Mouse (Mus musculus): ENCODE measurements around the gene Smg7. TPM values are rescaled to one million over a fixed set of nuclear protein-coding genes. Genes with fewer than 3 reads are reported as not detected.

The Smg7 gene
- polyA plus RNA-seq, 1 experiment from 2014 or later = 16.7 TPM

GRCm38 (mm10) chr1:152819558-152819957 lies 82.9 kb downstream of the Smg7 start:
- peaks cover 15% of the 10 kb centered on the region; the same call in 1 of the 2 replicates for H3K4me1 ChIP-seq
- H3K27ac ChIP-seq = no peak overlapping the region
- no peaks in the 10 kb centered on the region for H3K9me3 ChIP-seq (replicated peaks)
- ATAC-seq = no peak
- H3K4me2 ChIP-seq = no peak overlapping the region
- no peaks in the 10 kb centered on the region; the same call in 1 of the 2 replicates for H3K36me3 ChIP-seq
- H3K27me3 ChIP-seq (replicated peaks) = no peaks in the 10 kb centered on the region
- H3K9ac ChIP-seq = no peak overlapping the region
- WGBS (ENCODE audit: insufficient replicate concordance) = 69% methylated on average over 6 of the region's 6 CpGs
- H3K4me3 ChIP-seq = no peak overlapping the region

DNA sequence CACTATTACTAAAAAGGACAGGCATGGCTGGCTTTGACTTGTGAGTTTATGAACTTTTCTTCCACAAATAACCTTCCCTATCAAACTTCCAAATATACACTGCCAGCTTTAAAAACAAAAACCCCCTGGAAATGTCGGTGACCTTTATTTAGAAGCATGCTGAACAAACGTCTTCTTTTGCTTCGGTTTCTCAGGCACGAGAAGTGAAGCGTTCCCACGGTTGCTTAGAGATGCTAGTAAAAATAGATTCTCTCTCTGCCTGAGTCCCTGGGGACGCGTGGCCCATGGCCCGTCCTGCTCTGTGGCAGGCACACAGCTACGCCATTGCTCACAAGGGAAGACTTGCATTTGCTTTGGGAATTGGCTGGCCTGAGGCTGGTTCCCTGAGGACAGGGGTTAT lies 84.7 kb downstream of the Smg7 start:
- no peak overlapping the region for H3K4me2 ChIP-seq
- peaks cover 15% of the 10 kb centered on the region; the same call in 1 of the 2 replicates for H3K4me1 ChIP-seq
- no peaks in the 10 kb centered on the region for H3K27me3 ChIP-seq (replicated peaks)
- no peaks in the 10 kb centered on the region for H3K9me3 ChIP-seq (replicated peaks)
- H3K4me3 ChIP-seq = no peak overlapping the region
- no peak overlapping the region for H3K9ac ChIP-seq
- no peak overlapping the region for H3K27ac ChIP-seq
- no peaks in the 10 kb centered on the region; the same call in 1 of the 2 replicates for H3K36me3 ChIP-seq
- 78% methylated on average over 10 of the region's 10 CpGs for WGBS (ENCODE audit: insufficient replicate concordance)
- no peak for ATAC-seq

GRCm38 (mm10) chr1:152817027-152817769 lies 85.2 kb downstream of the Smg7 start:
- WGBS (ENCODE audit: insufficient replicate concordance) = 72% methylated on average over 12 of the region's 12 CpGs
- Histone ChIP-seq H3K9ac (no peak overlapping the region), H3K4me3 (no peak overlapping the region), H3K4me2 (no peak overlapping the region), H3K9me3 (replicated peaks) (no peaks in the 10 kb centered on the region), H3K27ac (no peak overlapping the region), H3K4me1 (peaks cover 15% of the 10 kb centered on the region; the same call in 1 of the 2 replicates), H3K36me3 (no peaks in the 10 kb centered on the region; the same call in 1 of the 2 replicates), H3K27me3 (replicated peaks) (no peaks in the 10 kb centered on the region)
- ATAC-seq = no peak

- no peak overlapping the region for H3K4me3 ChIP-seq
- H3K27ac ChIP-seq = no peak overlapping the region
- WGBS (ENCODE audit: insufficient replicate concordance) = 64% methylated on average over 7 of the region's 7 CpGs
- H3K27me3 ChIP-seq (replicated peaks) = no peaks in the 10 kb centered on the region
- no peaks in the 10 kb centered on the region for H3K9me3 ChIP-seq (replicated peaks)
- peaks cover 15% of the 10 kb centered on the region; the same call in 1 of the 2 replicates for H3K4me1 ChIP-seq
- ATAC-seq = peak; percentile 72
- no peak overlapping the region for H3K4me2 ChIP-seq
- H3K9ac ChIP-seq = no peak overlapping the region
- H3K36me3 ChIP-seq = no peaks in the 10 kb centered on the region
Observed at GRCm38 (mm10) chr1:152815265-152815701, 87.2 kb downstream of the Smg7 start.

DNA sequence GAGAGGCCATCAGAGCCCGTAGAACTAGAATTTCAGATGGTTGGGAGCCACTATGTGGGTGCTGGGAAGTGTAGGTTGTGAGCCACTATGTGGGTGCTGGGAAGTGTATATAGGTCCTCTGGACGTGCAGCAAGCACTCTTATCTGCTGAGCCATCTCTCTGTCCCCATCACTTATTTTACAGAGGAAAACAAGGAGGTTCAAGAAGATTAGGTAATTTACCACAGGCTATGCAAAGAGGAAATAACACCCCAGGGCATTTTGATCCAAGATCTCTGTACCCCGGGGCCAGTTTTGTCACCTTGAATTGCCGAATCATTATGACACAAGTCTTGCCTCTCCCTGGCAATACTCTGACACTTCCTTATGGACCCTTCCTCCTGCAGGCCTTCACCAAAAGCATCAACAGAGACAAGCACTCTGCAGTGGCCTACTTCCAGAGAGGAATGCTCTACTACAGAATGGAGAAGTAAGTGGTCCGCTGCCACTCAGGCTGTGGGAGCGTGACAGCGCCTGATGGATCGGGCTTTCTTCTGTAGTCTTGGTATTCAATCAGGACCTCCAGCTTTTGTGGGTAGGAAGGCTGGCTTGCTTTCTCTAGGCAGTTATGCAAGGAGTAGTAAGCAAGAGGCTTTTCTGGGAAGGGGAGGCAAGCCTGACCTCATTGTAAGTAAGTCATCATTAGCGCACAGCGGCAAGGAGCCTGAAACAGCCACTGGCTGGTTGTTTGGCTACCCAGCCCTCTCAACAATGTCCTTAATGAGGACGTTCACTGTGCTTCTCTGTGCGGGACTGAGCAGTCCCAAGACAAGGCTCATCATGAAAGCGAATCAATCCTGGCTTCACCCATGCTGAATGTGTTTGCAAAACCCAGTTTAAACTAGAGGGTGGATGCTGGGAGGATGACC lies 91.7 kb downstream of the Smg7 start:
- no peak overlapping the region for H3K27ac ChIP-seq
- H3K4me3 ChIP-seq = no peak overlapping the region
- no peak for ATAC-seq
- 65% methylated on average over 13 of the region's 13 CpGs for WGBS (ENCODE audit: insufficient replicate concordance)
- peaks cover 18% of the 10 kb centered on the region for H3K4me1 ChIP-seq
- no peaks in the 10 kb centered on the region for H3K36me3 ChIP-seq
- no peak overlapping the region for H3K9ac ChIP-seq
- H3K9me3 ChIP-seq (replicated peaks) = no peaks in the 10 kb centered on the region
- H3K4me2 ChIP-seq = no peak overlapping the region
- H3K27me3 ChIP-seq (replicated peaks) = 0 out of 2 replicates have a peak, but pooled peaks cover 3% of the 10 kb centered on the region

GRCm38 (mm10) chr1:152809541-152810252 lies 92.7 kb downstream of the Smg7 start:
- 0 out of 2 replicates have a peak overlapping the region, but pooled peaks have one; percentile 34 for H3K27ac ChIP-seq
- peak; percentile 35; the same call in 1 of the 2 replicates for ATAC-seq
- H3K9me3 ChIP-seq (replicated peaks) = no peaks in the 10 kb centered on the region
- H3K4me2 ChIP-seq = peak overlapping the region; percentile 8; the same call in 1 of the 2 replicates
- no peaks in the 10 kb centered on the region for H3K36me3 ChIP-seq
- H3K27me3 ChIP-seq (replicated peaks) = 0 out of 2 replicates have a peak, but pooled peaks cover 4% of the 10 kb centered on the region
- peaks cover 9% of the 10 kb centered on the region for H3K4me1 ChIP-seq
- no peak overlapping the region for H3K4me3 ChIP-seq
- no peak overlapping the region for H3K9ac ChIP-seq
- WGBS (ENCODE audit: insufficient replicate concordance) = 44% methylated on average over 8 of the region's 8 CpGs

GRCm38 (mm10) chr1:152808392-152808680 lies 94.1 kb downstream of the Smg7 start:
- 56% methylated on average over 2 of the region's 2 CpGs for WGBS (ENCODE audit: insufficient replicate concordance)
- Histone ChIP-seq H3K9ac (no peak overlapping the region), H3K4me2 (peak overlapping the region; percentile 47), H3K4me3 (peak overlapping the region; percentile 35), H3K27ac (peak overlapping the region; percentile 58), H3K27me3 (replicated peaks) (0 out of 2 replicates have a peak, but pooled peaks cover 4% of the 10 kb centered on the region), H3K4me1 (peaks cover 9% of the 10 kb centered on the region), H3K36me3 (no peaks in the 10 kb centered on the region), H3K9me3 (replicated peaks) (no peaks in the 10 kb centered on the region)
- no peak for ATAC-seq

DNA sequence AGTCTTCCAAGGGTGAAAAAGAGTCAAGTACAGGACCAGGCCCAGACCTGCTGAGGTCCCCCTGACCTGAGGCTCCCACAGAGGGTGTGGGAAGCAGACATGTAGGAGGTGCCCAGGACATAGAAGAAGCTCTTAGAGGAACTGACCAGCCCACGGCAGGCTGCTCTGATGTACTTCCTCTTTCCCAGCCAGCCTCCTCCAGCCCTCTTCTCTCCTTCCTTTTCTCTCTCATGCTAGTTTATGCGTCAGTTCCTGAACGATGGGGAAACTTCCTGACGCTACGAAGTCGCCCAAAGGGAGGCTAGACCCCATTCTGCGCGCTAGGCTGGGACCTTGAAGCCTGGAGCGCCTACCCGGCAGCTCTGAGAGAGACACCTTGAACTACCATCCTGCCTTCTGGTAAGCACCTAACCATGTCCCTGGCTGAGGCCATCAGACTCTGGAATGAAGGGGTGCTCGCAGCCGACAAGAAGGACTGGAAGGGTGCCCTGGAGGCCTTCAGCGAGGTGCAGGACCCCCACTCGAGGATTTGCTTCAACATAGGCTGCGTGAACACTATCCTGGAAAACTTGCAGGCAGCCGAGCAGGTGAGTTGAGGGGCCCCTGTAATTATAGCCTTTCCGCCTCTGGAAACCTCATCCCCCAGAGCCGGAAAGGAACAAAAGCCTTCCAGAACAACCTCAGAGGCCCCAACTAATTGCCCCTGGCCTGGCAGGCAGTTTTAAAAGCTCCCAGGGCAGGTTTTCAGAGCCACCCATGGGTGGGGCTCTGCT lies 94.6 kb downstream of the Smg7 start:
- Histone ChIP-seq H3K9me3 (replicated peaks) (no peaks in the 10 kb centered on the region), H3K9ac (no peak overlapping the region), H3K4me1 (peaks cover 9% of the 10 kb centered on the region), H3K36me3 (no peaks in the 10 kb centered on the region), H3K27me3 (replicated peaks) (0 out of 2 replicates have a peak, but pooled peaks cover 4% of the 10 kb centered on the region), H3K4me2 (peak overlapping the region; percentile 47), H3K4me3 (peak overlapping the region; percentile 35), H3K27ac (peak overlapping the region; percentile 58)
- 27% methylated on average over 18 of the region's 18 CpGs for WGBS (ENCODE audit: insufficient replicate concordance)
- ATAC-seq = peak; percentile 50

DNA sequence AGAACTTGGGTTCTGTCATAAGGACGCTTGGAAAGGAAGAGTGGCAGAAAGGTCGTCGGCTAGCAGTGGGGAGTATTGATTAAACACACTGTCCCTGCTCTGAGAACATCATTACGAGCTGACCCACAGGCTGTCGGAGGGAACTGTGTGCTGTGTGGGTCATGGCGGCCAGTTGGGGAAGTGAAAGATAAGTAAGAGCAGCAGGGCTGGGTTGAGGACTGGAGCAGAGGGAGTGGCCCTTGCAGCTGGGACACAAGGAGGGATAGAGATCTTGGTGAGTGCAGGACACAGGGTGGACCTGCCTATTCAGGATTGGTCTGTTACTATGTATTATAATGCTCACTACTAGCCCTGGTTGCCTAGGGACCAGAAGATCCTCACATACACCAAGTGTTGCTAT lies 97.5 kb downstream of the Smg7 start:
- Histone ChIP-seq H3K27ac (no peak overlapping the region), H3K4me2 (no peak overlapping the region), H3K9ac (no peak overlapping the region), H3K27me3 (replicated peaks) (0 out of 2 replicates have a peak, but pooled peaks cover 4% of the 10 kb centered on the region), H3K4me3 (no peak overlapping the region), H3K4me1 (peaks cover 9% of the 10 kb centered on the region), H3K36me3 (no peaks in the 10 kb centered on the region), H3K9me3 (replicated peaks) (no peaks in the 10 kb centered on the region)
- no peak for ATAC-seq
- 43% methylated on average over 6 of the region's 6 CpGs for WGBS (ENCODE audit: insufficient replicate concordance)

GRCm38 (mm10) chr1:152800633-152801176 lies 101.7 kb downstream of the Smg7 start:
- Histone ChIP-seq H3K27me3 (replicated peaks) (no peaks in the 10 kb centered on the region), H3K27ac (no peak overlapping the region), H3K9ac (no peak overlapping the region), H3K9me3 (replicated peaks) (no peaks in the 10 kb centered on the region), H3K4me2 (no peak overlapping the region), H3K36me3 (no peaks in the 10 kb centered on the region), H3K4me1 (peaks cover 17% of the 10 kb centered on the region), H3K4me3 (no peak overlapping the region)
- ATAC-seq = no peak
- WGBS (ENCODE audit: insufficient replicate concordance) = 64% methylated on average over 13 of the region's 13 CpGs

DNA sequence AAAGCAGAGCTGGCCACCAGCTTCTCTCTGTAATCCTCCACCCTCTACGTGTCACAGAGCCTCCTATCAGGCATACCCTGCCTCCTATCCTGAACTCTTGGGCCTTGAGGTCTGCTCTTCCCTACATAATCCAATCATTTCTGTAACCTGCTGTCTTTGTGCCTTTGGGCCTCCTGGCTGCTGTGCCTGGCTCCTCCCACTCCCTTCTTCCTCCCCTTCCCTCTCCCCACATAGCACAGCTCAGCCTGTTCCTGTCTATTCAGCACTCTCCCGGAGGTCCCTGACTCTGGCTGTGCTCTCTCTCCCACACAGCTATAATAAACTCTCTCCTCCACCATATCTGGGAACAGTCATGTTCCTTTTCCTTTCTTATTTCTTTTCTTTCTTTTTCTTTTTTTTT lies 102.5 kb downstream of the Smg7 start, which contains the start of gene Ncf2:
Gene Ncf2, plus strand, starts transcription at position 298 of the 400 bp plus-strand sequence.
- no peaks in the 10 kb centered on the region for H3K9me3 ChIP-seq (replicated peaks)
- no peak within 1 kb of the TSS for H3K9ac ChIP-seq
- no peaks in the 10 kb centered on the region for H3K36me3 ChIP-seq
- 21% methylated on average over 2 of the region's 2 CpGs for WGBS (ENCODE audit: insufficient replicate concordance)
- H3K27ac ChIP-seq = no peak within 1 kb of the TSS
- no peaks in the 10 kb centered on the region for H3K27me3 ChIP-seq (replicated peaks)
- H3K4me3 ChIP-seq = no peak within 1 kb of the TSS
- ATAC-seq = peak; percentile 55; the same call in 1 of the 2 replicates
- peaks cover 24% of the 10 kb centered on the region for H3K4me1 ChIP-seq
- no peak within 1 kb of the TSS for H3K4me2 ChIP-seq

All from liver, embryonic 12.5 days (tissue).